Mouse (Mus musculus): Measurements from ENCODE around the gene Ntn3. TPM values are rescaled to one million over a fixed set of nuclear protein-coding genes. Genes with fewer than 3 reads are reported as not detected.

Gene Ntn3
- polyA plus RNA-seq, 1 experiment from 2014 or later: 5.0 TPM

DNA sequence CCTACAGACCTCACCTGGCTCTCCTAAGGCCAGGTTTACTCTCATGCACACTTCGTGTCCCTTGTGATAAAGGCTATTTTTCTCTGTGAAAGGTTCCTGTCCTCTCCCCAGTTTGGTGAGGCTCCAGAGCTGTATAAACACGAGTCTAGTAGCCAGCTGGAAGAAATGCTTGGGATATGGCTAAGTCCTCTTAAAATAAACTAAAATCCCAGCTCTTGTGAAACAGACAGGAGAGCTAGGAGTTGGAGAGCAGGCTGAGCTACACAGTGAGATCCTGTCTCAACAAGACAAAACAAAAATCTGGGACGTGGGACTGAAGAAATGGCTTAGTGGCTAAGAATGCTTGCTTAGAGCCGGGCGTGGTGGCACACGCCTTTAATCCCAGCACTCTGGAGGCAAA lies 3.9 kb upstream of the Ntn3 start:
- Histone ChIP-seq H3K27ac (no peak overlapping the region), H3K27me3 (ENCODE audit: control insufficient read depth, insufficient read depth, low read length) (no peaks in the 10 kb centered on the region), H3K9me3 (ENCODE audit: control insufficient read depth, low read length) (no peaks in the 10 kb centered on the region), H3K4me3 (replicated peaks; ENCODE audit: low read length) (no peak overlapping the region), H3K4me2 (replicated peaks) (no peak overlapping the region), H3K36me3 (replicated peaks; ENCODE audit: control insufficient read depth, insufficient read depth) (peaks cover 30% of the 10 kb centered on the region), H3K4me1 (replicated peaks; ENCODE audit: control insufficient read depth, insufficient read depth, low read length) (peaks cover 31% of the 10 kb centered on the region), H3K9ac (no peak overlapping the region)
- DNase-seq (ENCODE audit: low spot score) (no peak), ATAC-seq (ENCODE audit: low FRiP score) (no peak)
- 78% methylated on average over 6 of the region's 6 CpGs for WGBS

DNA sequence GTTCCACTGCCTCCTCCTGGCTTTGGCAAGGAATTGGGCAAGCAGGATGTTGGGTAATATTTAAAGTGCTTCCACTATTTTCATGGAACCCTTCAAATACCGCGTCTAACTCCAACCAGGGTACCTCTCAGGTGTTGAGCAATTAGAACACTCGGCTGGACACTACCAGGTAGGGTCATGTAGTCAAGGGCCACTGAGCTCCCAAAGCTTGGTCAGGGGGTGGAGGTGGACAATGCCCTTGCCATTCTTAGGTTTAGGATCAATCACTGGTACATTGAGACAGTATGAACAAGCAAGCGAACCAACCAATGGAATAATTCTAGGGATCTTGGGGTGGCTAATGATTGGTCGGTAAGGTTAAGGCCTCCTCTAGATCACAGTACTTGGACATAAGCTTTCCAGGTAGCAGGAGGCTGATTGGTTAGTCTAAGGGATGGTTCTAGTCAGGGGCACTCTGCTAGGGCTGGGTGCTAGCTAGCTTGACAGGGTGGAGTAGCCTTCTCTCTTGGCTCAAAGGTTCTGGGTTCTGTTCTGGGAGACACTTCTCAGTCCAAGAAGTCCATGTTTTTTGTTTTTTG lies 3.2 kb upstream of the Ntn3 start:
- Histone ChIP-seq H3K9ac (peak overlapping the region; percentile 95; the same call in 1 of the 2 replicates), H3K36me3 (replicated peaks; ENCODE audit: control insufficient read depth, insufficient read depth) (peaks cover 26% of the 10 kb centered on the region), H3K4me3 (replicated peaks; ENCODE audit: low read length) (peak overlapping the region; percentile 60), H3K27me3 (ENCODE audit: control insufficient read depth, insufficient read depth, low read length) (0 out of 2 replicates have a peak, but pooled peaks cover 3% of the 10 kb centered on the region), H3K9me3 (ENCODE audit: control insufficient read depth, low read length) (no peaks in the 10 kb centered on the region), H3K4me2 (replicated peaks) (peak overlapping the region; percentile 99), H3K4me1 (replicated peaks; ENCODE audit: control insufficient read depth, insufficient read depth, low read length) (peaks cover 38% of the 10 kb centered on the region), H3K27ac (0 out of 2 replicates have a peak overlapping the region, but pooled peaks have one; percentile 27)
- WGBS: 34% methylated on average over 5 of the region's 5 CpGs
- no peak for ATAC-seq (ENCODE audit: low FRiP score)
- DNase-seq (ENCODE audit: low spot score): no peak

DNA sequence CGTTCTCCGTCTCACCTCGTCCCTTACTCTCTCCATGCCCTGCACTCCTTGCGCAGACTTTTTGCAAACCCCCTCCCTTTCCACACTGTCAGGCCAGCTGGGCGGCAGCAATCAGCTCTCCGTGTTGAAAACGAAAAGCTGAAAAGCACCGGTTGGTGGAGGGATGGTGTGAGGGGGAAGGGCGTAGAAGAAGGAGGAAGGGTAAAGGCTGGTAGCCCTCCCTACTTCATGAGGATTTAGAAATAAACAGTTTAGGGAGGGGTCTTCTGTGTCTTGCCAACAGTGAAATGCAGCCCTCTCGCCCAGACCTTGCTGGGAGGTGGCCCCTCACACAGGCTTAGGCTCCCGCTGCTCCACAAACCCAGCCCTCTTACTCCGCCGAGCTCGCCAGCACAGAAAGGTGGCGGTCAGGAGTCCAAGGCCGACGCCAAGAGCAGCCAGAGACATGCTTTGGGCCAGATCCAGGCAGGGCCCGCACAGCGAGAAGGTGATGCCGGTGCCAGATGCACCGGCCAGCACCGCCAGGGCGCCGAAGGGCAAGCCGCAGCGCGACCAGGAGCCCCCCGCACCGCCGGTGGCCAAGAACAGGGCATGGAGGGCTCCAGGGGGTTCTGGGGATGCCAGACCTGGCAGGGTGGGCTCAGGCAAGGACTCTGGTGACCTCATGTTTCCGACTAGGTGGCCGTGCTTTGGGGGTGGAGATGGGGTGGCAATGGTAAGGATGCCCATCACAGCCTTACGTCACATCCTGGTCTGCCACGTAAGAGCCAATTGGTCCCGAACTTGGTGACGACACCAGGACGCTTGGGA lies 2.5 kb upstream of the Ntn3 start:
- WGBS: 2% methylated on average over 37 of the region's 37 CpGs

GRCm38 (mm10) chr17:24210591-24210990 lies 1.3 kb upstream of the Ntn3 start:
- Histone ChIP-seq H3K27me3 (ENCODE audit: control insufficient read depth, insufficient read depth, low read length) (0 out of 2 replicates have a peak, but pooled peaks cover 4% of the 10 kb centered on the region), H3K4me1 (replicated peaks; ENCODE audit: control insufficient read depth, insufficient read depth, low read length) (peaks cover 57% of the 10 kb centered on the region), H3K27ac (no peak overlapping the region), H3K36me3 (replicated peaks; ENCODE audit: control insufficient read depth, insufficient read depth) (peaks cover 8% of the 10 kb centered on the region), H3K9me3 (ENCODE audit: control insufficient read depth, low read length) (no peaks in the 10 kb centered on the region), H3K4me3 (replicated peaks; ENCODE audit: low read length) (no peak overlapping the region), H3K9ac (no peak overlapping the region), H3K4me2 (replicated peaks) (no peak overlapping the region)
- DNase-seq (ENCODE audit: low spot score): no peak
- WGBS: 89% methylated on average over 3 of the region's 3 CpGs
- no peak for ATAC-seq (ENCODE audit: low FRiP score)

More for the DNA sequence above, 2.5 kb upstream of the Ntn3 start:
- Histone ChIP-seq H3K4me3 (replicated peaks; ENCODE audit: low read length) (peak overlapping the region; percentile 60), H3K27me3 (ENCODE audit: control insufficient read depth, insufficient read depth, low read length) (0 out of 2 replicates have a peak, but pooled peaks cover 4% of the 10 kb centered on the region), H3K9me3 (ENCODE audit: control insufficient read depth, low read length) (no peaks in the 10 kb centered on the region), H3K9ac (peak overlapping the region; percentile 95), H3K36me3 (replicated peaks; ENCODE audit: control insufficient read depth, insufficient read depth) (peaks cover 20% of the 10 kb centered on the region), H3K27ac (peak overlapping the region; percentile 86), H3K4me1 (replicated peaks; ENCODE audit: control insufficient read depth, insufficient read depth, low read length) (peaks cover 45% of the 10 kb centered on the region), H3K4me2 (replicated peaks) (peak overlapping the region; percentile 99)
- DNase-seq (ENCODE audit: low spot score): peak; percentile 86
- ATAC-seq (ENCODE audit: low FRiP score): peak; percentile 66

GRCm38 (mm10) chr17:24209916-24210240 lies 547 bp upstream of the Ntn3 start:
- 0 out of 2 replicates have a peak, but pooled peaks cover 4% of the 10 kb centered on the region for H3K27me3 ChIP-seq (ENCODE audit: control insufficient read depth, insufficient read depth, low read length)
- H3K9ac ChIP-seq: peak overlapping the region; percentile 59; the same call in 1 of the 2 replicates
- DNase-seq (ENCODE audit: low spot score): no peak
- peak overlapping the region; percentile 35; the same call in 1 of the 2 replicates for H3K4me3 ChIP-seq (replicated peaks; ENCODE audit: low read length)
- peak overlapping the region; percentile 66 for H3K27ac ChIP-seq
- no peak for ATAC-seq (ENCODE audit: low FRiP score)
- H3K9me3 ChIP-seq (ENCODE audit: control insufficient read depth, low read length): no peaks in the 10 kb centered on the region
- peaks cover 58% of the 10 kb centered on the region for H3K4me1 ChIP-seq (replicated peaks; ENCODE audit: control insufficient read depth, insufficient read depth, low read length)
- peaks cover under 1% of the 10 kb centered on the region; the same call in 1 of the 2 replicates for H3K36me3 ChIP-seq (replicated peaks; ENCODE audit: control insufficient read depth, insufficient read depth)
- peak overlapping the region; percentile 95 for H3K4me2 ChIP-seq (replicated peaks)
- WGBS: 69% methylated on average over 3 of the region's 3 CpGs

GRCm38 (mm10) chr17:24208641-24209042 lies 689 bp downstream of the Ntn3 start:
- H3K4me3 ChIP-seq (replicated peaks; ENCODE audit: low read length): peak overlapping the region; percentile 35
- H3K36me3 ChIP-seq (replicated peaks; ENCODE audit: control insufficient read depth, insufficient read depth): no peaks in the 10 kb centered on the region
- H3K9ac ChIP-seq: peak overlapping the region; percentile 59
- H3K4me1 ChIP-seq (replicated peaks; ENCODE audit: control insufficient read depth, insufficient read depth, low read length): peaks cover 71% of the 10 kb centered on the region
- DNase-seq (ENCODE audit: low spot score) (no peak), ATAC-seq (ENCODE audit: low FRiP score) (no peak)
- 0 out of 2 replicates have a peak, but pooled peaks cover 4% of the 10 kb centered on the region for H3K27me3 ChIP-seq (ENCODE audit: control insufficient read depth, insufficient read depth, low read length)
- H3K4me2 ChIP-seq (replicated peaks): peak overlapping the region; percentile 95
- 2% methylated on average over 29 of the region's 29 CpGs for WGBS
- no peaks in the 10 kb centered on the region for H3K9me3 ChIP-seq (ENCODE audit: control insufficient read depth, low read length)
- peak overlapping the region; percentile 66 for H3K27ac ChIP-seq

GRCm38 (mm10) chr17:24207768-24208640 lies 1.3 kb downstream of the Ntn3 start:
- ATAC-seq (ENCODE audit: low FRiP score) (no peak), DNase-seq (ENCODE audit: low spot score) (no peak)
- Histone ChIP-seq H3K9me3 (ENCODE audit: control insufficient read depth, low read length) (no peaks in the 10 kb centered on the region), H3K4me3 (replicated peaks; ENCODE audit: low read length) (peak overlapping the region; percentile 35), H3K4me1 (replicated peaks; ENCODE audit: control insufficient read depth, insufficient read depth, low read length) (peaks cover 77% of the 10 kb centered on the region), H3K27me3 (ENCODE audit: control insufficient read depth, insufficient read depth, low read length) (0 out of 2 replicates have a peak, but pooled peaks cover 4% of the 10 kb centered on the region), H3K4me2 (replicated peaks) (peak overlapping the region; percentile 95), H3K36me3 (replicated peaks; ENCODE audit: control insufficient read depth, insufficient read depth) (no peaks in the 10 kb centered on the region), H3K9ac (peak overlapping the region; percentile 59), H3K27ac (no peak overlapping the region)
- 59% methylated on average over 34 of the region's 34 CpGs for WGBS

DNA sequence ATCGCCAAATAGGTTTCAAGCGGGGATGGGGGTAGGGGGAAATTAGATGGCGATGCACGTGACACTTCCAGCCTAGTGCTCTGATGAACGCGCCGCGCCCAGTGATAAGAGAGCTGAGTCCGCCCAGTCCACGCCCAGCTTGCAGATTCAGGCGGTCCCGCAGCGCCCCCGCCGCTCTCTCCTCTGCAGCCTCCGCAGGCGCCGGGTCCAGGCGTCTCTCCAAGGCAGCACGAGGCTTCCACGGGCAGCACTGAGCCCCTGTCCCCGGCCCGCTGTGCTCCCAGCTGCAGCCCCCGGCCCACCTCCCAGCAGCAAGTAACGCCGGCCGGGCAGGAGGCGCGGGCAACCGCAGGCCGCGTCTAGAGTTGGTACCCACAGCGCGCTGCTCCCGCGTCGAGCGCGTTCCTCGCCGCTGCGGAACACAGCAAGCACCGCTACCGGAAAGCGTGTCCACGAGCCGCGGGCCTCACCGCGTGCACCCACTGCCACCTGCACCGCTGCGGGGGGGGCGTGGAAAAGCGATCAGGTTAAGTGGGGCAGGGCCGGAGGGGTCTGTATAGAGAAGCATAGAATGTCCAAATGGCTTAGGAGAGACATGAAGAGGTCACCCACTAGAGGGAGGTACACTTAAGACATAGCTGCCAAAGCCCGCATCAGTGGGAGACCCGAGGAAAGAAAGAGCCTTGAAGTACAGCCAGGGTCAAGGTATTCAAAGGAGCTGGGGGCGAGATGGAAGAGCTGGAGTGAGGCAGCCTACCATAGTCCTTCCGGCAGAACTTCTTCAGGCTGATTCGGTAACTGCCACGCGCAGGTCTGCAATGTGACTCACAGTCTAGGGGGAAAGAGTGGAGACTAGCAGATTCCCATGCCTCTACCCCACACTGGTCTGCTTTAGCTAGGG lies 2.6 kb downstream of the Ntn3 start:
- Histone ChIP-seq H3K4me2 (replicated peaks) (peak overlapping the region; percentile 95), H3K9me3 (ENCODE audit: control insufficient read depth, low read length) (no peaks in the 10 kb centered on the region), H3K4me3 (replicated peaks; ENCODE audit: low read length) (peak overlapping the region; percentile 77), H3K9ac (peak overlapping the region; percentile 87), H3K27me3 (ENCODE audit: control insufficient read depth, insufficient read depth, low read length) (0 out of 2 replicates have a peak, but pooled peaks cover 4% of the 10 kb centered on the region), H3K27ac (peak overlapping the region; percentile 80), H3K4me1 (replicated peaks; ENCODE audit: control insufficient read depth, insufficient read depth, low read length) (peaks cover 83% of the 10 kb centered on the region), H3K36me3 (replicated peaks; ENCODE audit: control insufficient read depth, insufficient read depth) (no peaks in the 10 kb centered on the region)
- DNase-seq (ENCODE audit: low spot score): peak; percentile 61
- ATAC-seq (ENCODE audit: low FRiP score): peak; percentile 9; the same call in 1 of the 2 replicates
- 5% methylated on average over 62 of the region's 62 CpGs for WGBS

Data from hindbrain, embryonic 14.5 days (tissue).